Mouse (Mus musculus) c-Kit-positive CD71-negative TER-119-negative erythroid progenitor cells, embryonic 14.5 days (primary cell): ENCODE measurements at regions not wholly inside any gene's neighbourhood (a gene's known extent, or its start where the extent isn't known, plus 50 kb on each side); places are given as distances from the start of the nearest gene placed in this dataset.

ENCODE experiments used
- DNase-seq: peaks from one replicate; pipeline ENCODE4 v3.0.0-alpha.2; 2013; ENCODE audit warnings: low read depth

GRCm38 (mm10) chr1:76505150-76505549 lies 959.1 kb downstream of the Slc4a3 start:
- DNase-seq, result no peak

DNA sequence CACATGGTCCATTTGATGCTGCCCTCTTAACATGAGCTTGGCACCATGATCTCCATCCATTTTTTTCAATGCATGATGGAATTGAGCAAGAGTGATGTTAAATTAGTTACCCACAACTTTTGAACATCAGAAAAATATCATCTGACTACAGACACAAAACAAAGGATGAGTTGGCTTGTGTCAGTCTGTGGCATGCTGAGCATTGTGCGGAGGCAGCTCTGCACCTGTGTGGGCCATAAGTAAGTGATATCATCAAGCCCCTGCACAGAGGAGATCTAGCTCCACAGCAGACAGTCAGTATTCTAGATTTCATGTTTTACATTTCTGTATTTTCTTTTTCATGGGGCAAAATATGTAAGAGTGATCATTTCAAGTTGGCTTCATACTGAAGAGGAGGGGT lies 962.8 kb downstream of the Slc4a3 start:
- DNase-seq, result no peak

- no peak for DNase-seq
Measured at GRCm38 (mm10) chr1:76509486-76509885, 963.4 kb downstream of the Slc4a3 start.

- DNase-seq, result no peak
Measured at GRCm38 (mm10) chr1:76512156-76512555, 966.1 kb downstream of the Slc4a3 start.

- no peak for DNase-seq
Measured at GRCm38 (mm10) chr1:76513490-76513889, 967.4 kb downstream of the Slc4a3 start.

- DNase-seq, result no peak
Measured at GRCm38 (mm10) chr1:76529531-76529930, 983.5 kb downstream of the Slc4a3 start.

DNA sequence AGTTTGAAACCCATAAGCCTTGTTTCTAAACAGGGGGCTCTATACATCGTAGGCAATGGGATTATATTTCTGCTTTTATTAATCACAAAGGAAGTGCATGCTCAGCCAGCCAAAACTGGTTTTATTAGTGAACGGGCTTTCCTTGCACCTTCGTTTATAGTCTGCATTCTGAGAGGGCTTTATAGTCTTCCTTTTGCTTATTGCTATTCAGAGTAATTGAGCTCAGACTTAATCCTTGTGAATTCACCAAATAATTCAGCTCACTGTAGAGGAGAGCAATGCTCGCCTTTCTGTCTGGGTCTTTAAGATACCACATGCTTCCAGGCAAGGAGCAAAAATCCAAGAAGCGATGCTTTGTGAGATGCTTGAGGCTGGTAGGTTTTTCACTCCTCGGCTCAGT lies 984.3 kb downstream of the Slc4a3 start:
- DNase-seq, result no peak

DNA sequence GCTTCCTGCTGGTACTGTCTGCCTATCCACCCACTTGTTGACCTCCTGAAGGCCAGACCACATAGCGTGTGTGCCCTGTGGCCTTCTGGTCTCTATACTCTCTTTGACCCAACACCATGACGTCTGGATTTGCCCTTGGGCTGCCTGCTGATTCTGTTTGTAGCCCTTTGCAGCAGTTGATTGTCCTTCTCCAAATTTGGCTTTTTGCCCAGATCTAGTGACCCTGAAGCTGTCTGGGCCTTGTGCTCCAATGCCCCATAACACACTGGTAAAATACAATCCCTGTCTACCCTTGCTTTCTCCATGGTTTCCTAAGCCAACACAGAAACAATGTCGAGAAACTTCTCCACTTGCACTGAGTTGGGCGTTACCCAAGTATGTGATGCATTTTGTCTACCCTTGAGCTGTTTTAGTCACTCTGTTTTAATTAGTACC lies 979.3 kb downstream of the Epha4 start:
- DNase-seq, result no peak

- DNase-seq, result no peak
Measured at GRCm38 (mm10) chr1:76540529-76540928, 974.4 kb downstream of the Epha4 start.

- no peak for DNase-seq
Measured at GRCm38 (mm10) chr1:76550876-76551275, 964.0 kb downstream of the Epha4 start.

DNA sequence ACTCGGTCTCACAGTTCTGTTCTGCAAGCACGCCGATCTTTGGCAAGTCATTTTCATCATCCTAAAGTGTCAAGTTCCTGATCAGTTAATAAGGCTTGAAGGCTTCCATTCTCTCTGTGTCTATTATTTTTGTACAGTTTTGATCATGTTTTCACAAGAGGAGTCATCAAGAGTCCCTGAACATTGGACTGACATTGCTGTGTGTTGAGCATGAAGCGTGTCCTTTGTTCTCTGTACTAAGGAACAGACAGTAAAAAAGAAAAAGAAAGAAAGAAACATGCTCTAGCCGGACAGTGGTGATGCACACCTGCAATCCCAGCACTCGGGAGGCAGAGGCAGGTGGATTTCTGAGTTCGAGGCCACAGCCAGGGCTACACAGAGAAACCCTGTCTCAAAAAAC lies 955.4 kb downstream of the Epha4 start:
- DNase-seq, result no peak

GRCm38 (mm10) chr1:76575487-76575886 lies 939.4 kb downstream of the Epha4 start:
- DNase-seq, result no peak

- DNase-seq, result no peak
Measured at GRCm38 (mm10) chr1:76585921-76586320, 929.0 kb downstream of the Epha4 start.

- DNase-seq, result no peak
Measured at GRCm38 (mm10) chr1:76625831-76626230, 889.1 kb downstream of the Epha4 start.

GRCm38 (mm10) chr1:76629861-76630260 lies 885.0 kb downstream of the Epha4 start:
- no peak for DNase-seq

DNA sequence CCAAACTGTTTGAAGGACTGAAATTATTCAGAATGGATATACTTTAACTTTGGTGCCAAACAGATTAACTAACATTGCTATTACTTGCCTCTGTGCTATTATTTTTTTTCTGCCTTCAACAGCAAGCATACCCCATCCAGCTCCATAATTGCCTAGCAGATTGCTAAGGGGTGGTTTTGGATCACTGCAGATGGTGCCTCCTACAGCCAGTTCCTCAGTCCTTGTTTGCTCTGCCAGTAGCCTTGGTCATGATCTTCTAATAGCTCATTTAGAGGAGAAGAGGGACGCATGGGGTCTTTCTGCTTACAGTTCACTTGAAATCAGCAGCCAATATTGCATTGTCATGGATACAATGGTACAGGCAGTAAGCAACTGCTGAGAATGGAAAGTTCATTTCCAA lies 880.8 kb downstream of the Epha4 start:
- DNase-seq, result no peak

- no peak for DNase-seq
Measured at GRCm38 (mm10) chr1:76637268-76638009, 877.4 kb downstream of the Epha4 start.

GRCm38 (mm10) chr1:76638010-76638400 lies 876.9 kb downstream of the Epha4 start:
- DNase-seq, result no peak

GRCm38 (mm10) chr1:76641181-76641711 lies 873.6 kb downstream of the Epha4 start:
- DNase-seq, result no peak

DNA sequence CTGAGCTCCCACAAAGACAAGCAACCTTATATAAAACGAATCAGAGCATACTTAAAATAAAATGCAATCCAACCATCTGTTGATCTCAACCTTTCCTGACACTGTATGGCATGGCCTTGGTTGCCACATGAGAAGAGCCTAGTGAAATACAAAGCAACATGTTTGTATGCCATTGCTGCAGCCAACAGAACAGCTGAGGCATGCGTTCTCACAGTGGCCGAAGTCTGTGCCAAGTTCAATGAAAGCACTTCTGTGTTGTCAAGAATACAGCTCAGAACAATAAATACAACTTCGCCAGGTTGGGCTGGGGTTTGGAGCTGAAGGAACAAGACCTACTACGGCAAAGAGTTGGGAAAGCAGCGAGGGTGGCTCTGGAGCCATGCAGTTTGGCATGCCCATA lies 872.2 kb downstream of the Epha4 start:
- DNase-seq, result no peak

DNA sequence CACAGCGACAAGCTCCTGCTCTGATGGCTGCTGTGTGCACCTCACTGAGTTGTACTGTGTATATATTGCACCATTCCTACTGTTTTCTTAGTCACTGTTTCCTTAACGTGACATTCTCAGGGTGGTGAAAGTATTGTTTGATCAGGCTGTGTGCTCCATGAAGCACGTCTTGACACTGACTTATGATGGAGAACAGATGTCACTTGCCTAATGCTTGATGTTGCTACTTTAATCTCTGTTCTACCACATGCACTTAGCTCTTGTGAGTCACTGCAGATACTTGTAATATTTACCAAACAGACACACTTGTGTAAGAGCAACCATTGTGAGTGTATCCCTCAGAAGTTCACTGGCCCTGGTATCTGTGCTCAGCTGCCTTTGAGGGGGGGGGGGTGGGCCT lies 870.0 kb downstream of the Epha4 start:
- DNase-seq, result no peak

DNA sequence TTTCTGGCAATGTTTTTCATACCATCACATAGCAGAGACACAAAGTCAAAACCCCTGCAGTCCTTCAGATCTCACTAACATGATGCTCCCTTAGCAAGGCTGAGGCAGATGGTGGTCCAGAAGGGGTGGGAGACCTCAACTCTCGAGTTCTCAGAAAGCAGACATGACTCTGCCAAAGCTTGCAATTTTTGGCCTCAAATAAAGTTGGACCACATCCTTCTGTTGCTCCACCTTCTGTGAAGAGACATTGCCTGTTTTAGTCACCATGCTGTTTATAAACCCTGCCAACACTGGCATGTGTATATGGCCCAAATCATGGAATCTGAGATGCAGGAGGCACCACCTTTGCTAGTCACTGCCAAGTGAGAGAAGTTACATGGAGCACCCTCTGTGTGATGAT lies 860.1 kb downstream of the Epha4 start:
- no peak for DNase-seq

DNA sequence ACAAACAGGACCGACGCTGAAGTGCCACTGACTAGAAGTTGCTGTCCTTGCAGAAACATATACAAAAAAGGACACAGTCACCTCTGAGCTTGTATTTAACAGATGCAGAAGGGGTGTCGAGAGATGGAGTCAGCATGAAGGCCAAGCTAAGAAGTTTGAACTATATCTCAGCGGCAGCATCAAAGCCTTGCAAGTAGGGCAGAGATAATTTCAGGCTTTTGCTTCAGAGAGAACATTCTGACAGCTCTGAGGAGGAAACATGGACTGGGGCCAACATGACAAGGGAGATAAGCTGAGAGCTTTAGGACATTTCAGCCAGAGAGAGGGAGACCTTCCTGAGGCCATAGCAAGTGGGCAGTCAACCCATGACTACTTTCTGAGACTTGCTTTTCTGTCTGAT lies 856.7 kb downstream of the Epha4 start:
- DNase-seq, result no peak

DNA sequence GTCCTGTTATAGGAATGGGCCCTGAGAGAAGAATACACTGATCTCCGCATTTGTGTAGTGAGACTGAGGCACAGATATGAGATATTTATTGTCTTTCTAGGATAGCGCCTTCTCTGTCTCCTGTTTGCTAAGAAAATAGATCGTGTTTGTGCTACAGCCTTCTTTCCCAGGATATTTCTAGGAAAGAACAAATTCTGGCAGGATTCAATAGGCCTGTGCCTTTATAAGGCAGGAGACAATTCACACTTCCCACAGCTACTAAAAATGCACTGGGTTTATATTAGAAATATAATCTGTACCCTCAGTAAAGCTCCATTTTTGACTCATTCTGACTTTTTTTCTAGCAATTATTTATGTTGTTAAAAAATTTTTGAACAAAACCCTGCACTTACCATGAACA lies 854.7 kb downstream of the Epha4 start:
- DNase-seq, result no peak
